In genomic region chr5:118036888-118037797, GRCm38 (mm10) we compare ENCODE assay signal across 9 mouse cellular contexts. TPM values are rescaled to one million over a fixed set of nuclear protein-coding genes. Genes with fewer than 3 reads are reported as not detected.
DNase-seq lines count a peak whose midpoint lies in the region; ATAC-seq lines count a peak whose summit lies in the region.
"Had no signal": no experiment of that assay in that cellular context is flagged by ENCODE, and none has a peak within 500 bp of the region (broad histone marks: within the 10 kb centered on the region; RNA-seq: fewer than 3 reads in every experiment).

No protein-coding gene starts in this region.

- H3K36me3 ChIP-seq in liver, embryonic 12.5 days = no peaks in the 10 kb centered on the region
- no peaks in the 10 kb centered on the region for H3K36me3 ChIP-seq in embryonic facial prominence, embryonic 12.5 days
- no peaks in the 10 kb centered on the region for H3K36me3 ChIP-seq in limb, embryonic 15.5 days

- H3K27ac ChIP-seq in liver, embryonic 12.5 days = no peak overlapping the region
- H3K27ac ChIP-seq in embryonic facial prominence, embryonic 12.5 days = 0 out of 2 replicates have a peak overlapping the region, but pooled peaks have one; percentile 36
- no peak overlapping the region for H3K27ac ChIP-seq in limb, embryonic 15.5 days

- H3K9me3 ChIP-seq in liver, embryonic 12.5 days (replicated peaks) = peaks cover 5% of the 10 kb centered on the region; the same call in 1 of the 2 replicates
- no peaks in the 10 kb centered on the region for H3K9me3 ChIP-seq in embryonic facial prominence, embryonic 12.5 days
- no peaks in the 10 kb centered on the region for H3K9me3 ChIP-seq in limb, embryonic 15.5 days

- H3K4me3 ChIP-seq in liver, embryonic 12.5 days = no peak overlapping the region
- no peak overlapping the region for H3K4me3 ChIP-seq in embryonic facial prominence, embryonic 12.5 days
- H3K4me3 ChIP-seq in limb, embryonic 15.5 days = no peak overlapping the region
- H3K4me3 ChIP-seq: erythroblast, embryonic 14.5 days had no signal

- 0 out of 2 replicates have a peak, but pooled peaks cover 10% of the 10 kb centered on the region for H3K4me1 ChIP-seq in liver, embryonic 12.5 days
- H3K4me1 ChIP-seq in embryonic facial prominence, embryonic 12.5 days = peaks cover 6% of the 10 kb centered on the region
- peaks cover 12% of the 10 kb centered on the region for H3K4me1 ChIP-seq in limb, embryonic 15.5 days

- H3K4me2 ChIP-seq in liver, embryonic 12.5 days = peak overlapping the region; percentile 8; the same call in 1 of the 2 replicates
- H3K4me2 ChIP-seq in embryonic facial prominence, embryonic 12.5 days (replicated peaks) = peak overlapping the region; percentile 27
- H3K4me2 ChIP-seq in limb, embryonic 15.5 days = 0 out of 2 replicates have a peak overlapping the region, but pooled peaks have one; percentile 12

- DNase-seq in liver (no peak), NIH3T3 (ENCODE audit: low read depth) (peak; percentile 37)
- no peak for DNase-seq in adrenal gland, adult 18-20 months (ENCODE audit: low spot score in 2 of 2)
- no peak for DNase-seq in layer of hippocampus, adult 9-10 months (ENCODE audit: low spot score)
- no peak for DNase-seq in kidney, adult 9 months

- WGBS in liver, embryonic 12.5 days (ENCODE audit: insufficient replicate concordance) = 23% methylated on average over 25 of the region's 25 CpGs
- WGBS in embryonic facial prominence, embryonic 12.5 days = 33% methylated on average over 25 of the region's 25 CpGs
- WGBS in limb, embryonic 15.5 days = 29% methylated on average over 25 of the region's 25 CpGs

- H3K27me3 ChIP-seq in liver, embryonic 12.5 days (replicated peaks) = peaks cover 44% of the 10 kb centered on the region; the same call in 1 of the 2 replicates
- H3K27me3 ChIP-seq in embryonic facial prominence, embryonic 12.5 days = no peaks in the 10 kb centered on the region
- H3K27me3 ChIP-seq in limb, embryonic 15.5 days = 0 out of 2 replicates have a peak, but pooled peaks cover 5% of the 10 kb centered on the region

- no peak overlapping the region for H3K9ac ChIP-seq in liver, embryonic 12.5 days
- H3K9ac ChIP-seq in embryonic facial prominence, embryonic 12.5 days = 0 out of 2 replicates have a peak overlapping the region, but pooled peaks have one; percentile 7
- H3K9ac ChIP-seq in limb, embryonic 15.5 days = no peak overlapping the region

- no peak for ATAC-seq in liver, embryonic 12.5 days
- 0 out of 2 replicates have a peak, but pooled peaks have one; percentile 18 for ATAC-seq in embryonic facial prominence, embryonic 12.5 days (ENCODE audit: insufficient number of reproducible peaks, insufficient read depth, low FRiP score, low TSS enrichment)
- no peak for ATAC-seq in limb, embryonic 15.5 days (ENCODE audit: insufficient number of reproducible peaks, low FRiP score, low TSS enrichment, low read depth)

RNA-seq across cellular contexts. Expression of gene Tesc, which starts 9.6 kb away (rescaled TPM):
- 1.5 and 2.0 TPM in 2 replicates for polyA plus RNA-seq in liver, embryonic 12.5 days (2016; fragmentation: Nextera tagmentation; extraction: Ambion mirVana)
- 4.6 and 5.7 TPM in 2 replicates for polyA plus RNA-seq in embryonic facial prominence, embryonic 12.5 days (2016; fragmentation: Nextera tagmentation; extraction: Ambion mirVana)
- 25.9 and 27.2 TPM in 2 replicates for polyA plus RNA-seq in limb, embryonic 15.5 days (2015; fragmentation: Nextera tagmentation; extraction: Ambion mirVana)
- 100 to 1,000 TPM; 149 to 166 TPM for total RNA-seq in adrenal gland, adult 18-20 months (2021)
